8 mouse cellular contexts compared by ENCODE assay signal in the genomic region with DNA sequence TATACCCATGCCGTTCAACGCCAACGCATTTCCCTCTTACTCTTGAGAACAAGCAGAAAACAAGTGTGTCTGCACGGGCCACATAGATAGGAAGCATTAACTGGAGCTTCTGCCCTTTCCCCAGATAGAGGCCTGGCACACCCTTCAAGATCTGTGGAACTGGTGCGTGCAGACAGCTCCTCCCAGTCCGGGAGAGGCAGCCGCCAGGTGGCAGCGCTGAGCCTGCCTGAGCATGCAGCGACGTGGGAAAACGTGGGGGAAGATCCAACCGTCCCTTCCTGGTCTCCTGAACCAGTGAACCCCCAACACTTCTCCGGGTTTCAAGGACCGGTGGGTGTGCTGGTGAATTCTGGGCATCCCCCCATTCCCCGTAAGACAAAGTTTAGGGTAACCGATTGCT. TPM values are rescaled to one million over a fixed set of nuclear protein-coding genes. Genes with fewer than 3 reads are reported as not detected.
DNase-seq lines count a peak whose midpoint lies in the region; ATAC-seq and TF ChIP-seq lines count a peak whose summit lies in the region.

No protein-coding gene starts in this region.

- TF ChIP-seq CTCF in cerebellum, adult 2 months (IDR thresholded peaks at IDR 0.05; ENCODE audit: borderline replicate concordance, insufficient read depth, low read depth, low read length): peak; percentile 96

- no peak for TF ChIP-seq POLR2A in cerebellum, adult 2 months (IDR thresholded peaks at IDR 0.05; ENCODE audit: borderline replicate concordance, insufficient read depth, low read length)

- no peaks in the 10 kb centered on the region for H3K4me1 ChIP-seq in cerebellum, adult 2 months (ENCODE audit: control insufficient read depth, insufficient read depth, low read length)

- H3K27ac ChIP-seq in cerebellum, adult 2 months (ENCODE audit: insufficient read depth, low read length): no peak overlapping the region

- DNase-seq in MN1 (ENCODE audit: low spot score): peak; percentile 93
- DNase-seq in cerebellum, adult 2 months: peak; percentile 92 to 95
- DNase-seq in forelimb bud, embryonic 11.5 days (ENCODE audit: low read depth, low spot score): peak; percentile 91
- peak; percentile 98 to 99 for DNase-seq in layer of hippocampus, postnatal 25 days (ENCODE audit: extremely low spot score in 1 of 2, low spot score in 1 of 2)
- DNase-seq in lung, postnatal 25 days (ENCODE audit: low spot score): peak; percentile 94
- DNase-seq in retina, embryonic 14.5 days (ENCODE audit: low spot score): peak; percentile 97
- peak; percentile 94 to 97 for DNase-seq in thymus, postnatal 36 days

- H3K4me3 ChIP-seq in cerebellum, adult 2 months (replicated peaks; ENCODE audit: insufficient read depth, low read depth, low read length): peak overlapping the region; percentile 89

- WGBS in cerebellum, adult 2 months: 2% methylated on average over 16 of the region's 16 CpGs

- H3K27me3 ChIP-seq in cerebellum, adult 2 months (ENCODE audit: control insufficient read depth, insufficient read depth, low read length): no peaks in the 10 kb centered on the region

- peak; percentile 33 to 41 for ATAC-seq in hematopoietic stem cell, adult 5-6 weeks (replicated peaks in 1 of 2; ENCODE audit: insufficient read depth in 1 of 2, low FRiP score in 2 of 2, low TSS enrichment in 1 of 2, low read depth in 1 of 2, poor library complexity in 2 of 2, severe bottlenecking in 2 of 2)

RNA-seq across cellular contexts. Expression of a gene that starts 4.3 kb away (rescaled TPM):
- polyA plus RNA-seq in cerebellum, adult 2 months (2012; rRNA removed): 4.2 and 4.7 TPM in 2 replicates
- 150 and 177 TPM in 2 replicates for total RNA-seq in hematopoietic stem cell, adult 5-6 weeks (2017)
- total RNA-seq in layer of hippocampus, postnatal 25 days (2021): 10 to 100 TPM; 27.8 to 29.1 TPM
